Comparison of ENCODE assay signal across 9 mouse cellular contexts in genomic region chr5:31470334-31470733, GRCm38 (mm10). TPM values are rescaled to one million over a fixed set of nuclear protein-coding genes. Genes with fewer than 3 reads are reported as not detected.
DNase-seq lines count a peak whose midpoint lies in the region; ATAC-seq lines count a peak whose summit lies in the region.
"Had no signal": no experiment of that assay in that cellular context is flagged by ENCODE, and none has a peak within 500 bp of the region (broad histone marks: within the 10 kb centered on the region; RNA-seq: fewer than 3 reads in every experiment).

No protein-coding gene starts in this region.

- peak; percentile 72 for ATAC-seq in common myeloid progenitor, adult 5-6 weeks (replicated peaks; ENCODE audit: low read depth, poor library complexity, severe bottlenecking)

- 66% methylated on average over 7 of the region's 7 CpGs for WGBS in heart, embryonic 10.5 days

- no peaks in the 10 kb centered on the region for H3K4me1 ChIP-seq in heart, embryonic 10.5 days

- peaks cover 91% of the 10 kb centered on the region for H3K36me3 ChIP-seq in heart, embryonic 10.5 days

- H3K4me3 ChIP-seq in heart, embryonic 10.5 days: no peak overlapping the region

- no peaks in the 10 kb centered on the region for H3K9me3 ChIP-seq in heart, embryonic 10.5 days

- DNase-seq in heart, adult 18-20 months: peak; percentile 50 to 77
- DNase-seq in heart, embryonic 10.5 days (ENCODE audit: low spot score): no peak
- DNase-seq in urinary bladder, postnatal 14 days (ENCODE audit: low spot score): peak; percentile 65
- no peak for DNase-seq in urinary bladder, adult 2 months (ENCODE audit: low spot score)
- DNase-seq in kidney, postnatal 4 days: peak; percentile 78 to 79
- DNase-seq in ovary, postnatal 36 days (ENCODE audit: low spot score): peak; percentile 47
- peak; percentile 16 for DNase-seq in yolk sac, embryonic 10.5 days (ENCODE audit: low spot score)

- H3K27me3 ChIP-seq in heart, embryonic 10.5 days (ENCODE audit: insufficient read depth, poor library complexity, severe bottlenecking): no peaks in the 10 kb centered on the region

- no peak overlapping the region for H3K27ac ChIP-seq in heart, embryonic 10.5 days

RNA-seq across cellular contexts. Expression of gene 4930548H24Rik, which starts 15.2 kb away (rescaled TPM):
- total RNA-seq in heart, adult 18-20 months (2021): not detected
- not detected in 2 replicates for polyA plus RNA-seq in heart, embryonic 10.5 days (2016; fragmentation: Nextera tagmentation; extraction: Ambion mirVana)
- 0.06 and 0.10 TPM in 2 replicates for polyA plus RNA-seq in urinary bladder, adult 2 months (2012; rRNA removed)
- total RNA-seq in common myeloid progenitor, adult 5-6 weeks (2017): 0.87 TPM in 1 of 2 replicates, not detected in the other
- polyA plus RNA-seq: neural tube, embryonic 14.5 days had no signal

RNA-seq across cellular contexts. Expression of gene Zfp512, which starts 18.1 kb away (rescaled TPM):
- 10 to 100 TPM; 22.9 to 23.1 TPM for total RNA-seq in heart, adult 18-20 months (2021)
- polyA plus RNA-seq in heart, embryonic 10.5 days (2016; fragmentation: Nextera tagmentation; extraction: Ambion mirVana): 49.5 and 56.9 TPM in 2 replicates
- 29.2 and 32.5 TPM in 2 replicates for polyA plus RNA-seq in urinary bladder, adult 2 months (2012; rRNA removed)
- 32.1 and 52.6 TPM in 2 replicates for total RNA-seq in common myeloid progenitor, adult 5-6 weeks (2017)

RNA-seq across cellular contexts. Expression of gene Gpn1, which starts 24.2 kb away (rescaled TPM):
- 10 to 100 TPM; 25.4 to 26.0 TPM for total RNA-seq in heart, adult 18-20 months (2021)
- polyA plus RNA-seq in heart, embryonic 10.5 days (2016; fragmentation: Nextera tagmentation; extraction: Ambion mirVana): 70.2 and 81.7 TPM in 2 replicates
- 13.2 and 13.7 TPM in 2 replicates for polyA plus RNA-seq in urinary bladder, adult 2 months (2012; rRNA removed)
- 19.4 and 37.1 TPM in 2 replicates for total RNA-seq in common myeloid progenitor, adult 5-6 weeks (2017)

RNA-seq across cellular contexts. Expression of gene Slc4a1ap, which starts 56.5 kb away (rescaled TPM):
- 10 to 100 TPM; 20.8 to 21.7 TPM for total RNA-seq in heart, adult 18-20 months (2021)
- 24.2 and 31.5 TPM in 2 replicates for polyA plus RNA-seq in heart, embryonic 10.5 days (2016; fragmentation: Nextera tagmentation; extraction: Ambion mirVana)
- polyA plus RNA-seq in urinary bladder, adult 2 months (2012; rRNA removed): 17.1 and 18.8 TPM in 2 replicates
- total RNA-seq in common myeloid progenitor, adult 5-6 weeks (2017): 55.9 and 61.4 TPM in 2 replicates

RNA-seq across cellular contexts. Expression of gene Supt7l, which starts 57.3 kb away (rescaled TPM):
- total RNA-seq in heart, adult 18-20 months (2021): 10 to 100 TPM; 13.0 to 13.9 TPM
- polyA plus RNA-seq in heart, embryonic 10.5 days (2016; fragmentation: Nextera tagmentation; extraction: Ambion mirVana): 21.7 and 22.5 TPM in 2 replicates
- polyA plus RNA-seq in urinary bladder, adult 2 months (2012; rRNA removed): 12.9 and 16.7 TPM in 2 replicates
- total RNA-seq in common myeloid progenitor, adult 5-6 weeks (2017): 21.4 and 24.9 TPM in 2 replicates

Comparison
In these comparisons a context has a peak if more than half of its experiments do, and no peak if none do; other contexts are left out.
1. DNase-seq: peak in heart, adult 18-20 months (2 of 2), urinary bladder, postnatal 14 days (single experiment), kidney, postnatal 4 days (2 of 2), ovary, postnatal 36 days (single experiment) and yolk sac, embryonic 10.5 days (single experiment); none in heart, embryonic 10.5 days (single experiment) and urinary bladder, adult 2 months (single experiment).